Mouse (Mus musculus): Measurements from ENCODE around the gene Apoe. TPM values are rescaled to one million over a fixed set of nuclear protein-coding genes. Genes with fewer than 3 reads are reported as not detected.

Apoe gene
- total and polyA plus RNA-seq, 3 experiments: 6.2 to 16.7 (median 10.0) TPM

DNA sequence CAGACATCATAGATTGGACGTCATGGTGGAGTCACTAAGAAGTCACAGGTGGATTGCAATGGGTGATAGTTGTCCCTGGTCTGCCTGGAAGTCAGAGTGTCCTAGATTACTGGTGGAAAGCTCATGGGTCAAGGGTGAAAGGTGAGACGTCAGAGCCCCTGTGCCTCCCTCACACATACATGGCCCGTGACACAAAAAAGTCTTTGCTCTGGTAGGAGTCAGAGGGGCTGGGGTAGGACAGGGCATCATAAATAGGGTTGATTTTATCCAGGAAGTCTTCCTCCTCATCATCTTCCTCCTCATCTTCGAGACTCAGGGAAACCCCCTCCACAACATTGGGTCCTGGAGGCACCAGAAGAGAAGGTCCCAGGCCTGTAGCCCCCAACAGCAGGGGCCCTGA lies 18.4 kb upstream of the Apoe start:
- H3K4me1 ChIP-seq (ENCODE audit: control insufficient read depth in 1 of 2, insufficient read depth in 2 of 2): peaks cover 9 to 33% of the 10 kb centered on the region in 2 experiments; a peak in 3 of 4 replicates
- TF ChIP-seq GABPA (IDR thresholded peaks at IDR 0.05; ENCODE audit: insufficient replicate concordance, low read depth, low read length) (no peak), ZMIZ1 (IDR thresholded peaks at IDR 0.05; ENCODE audit: low read depth, low read length) (no peak), E2F4 (IDR thresholded peaks at IDR 0.05; ENCODE audit: insufficient replicate concordance, low read depth, low read length) (no peak), MAFK (IDR thresholded peaks at IDR 0.05; ENCODE audit: insufficient replicate concordance, low read length) (no peak), TBP (conservative IDR thresholded peaks at IDR 0.05; ENCODE audit: low read depth, low read length) (no peak), MAZ (IDR thresholded peaks at IDR 0.05; ENCODE audit: low read depth, low read length) (no peak), CHD2 (IDR thresholded peaks at IDR 0.05; ENCODE audit: low read length) (no peak), PAX5 (IDR thresholded peaks at IDR 0.05; ENCODE audit: low read length) (no peak), EP300 (IDR thresholded peaks at IDR 0.05; ENCODE audit: low read length) (no peak), SIN3A (IDR thresholded peaks at IDR 0.05; ENCODE audit: low read length) (no peak), MYC (IDR thresholded peaks at IDR 0.05; ENCODE audit: low read depth, low read length) (no peak)
- H3K9ac ChIP-seq (ENCODE audit: insufficient read depth, low read depth): no peak overlapping the region
- H3K4me3 ChIP-seq (replicated peaks in 1 of 3; ENCODE audit: low read depth in 2 of 3, low read length in 2 of 3, poor library complexity in 1 of 3): no peak overlapping the region
- H3K36me3 ChIP-seq (replicated peaks in 1 of 2; ENCODE audit: control insufficient read depth in 1 of 2, insufficient read depth in 1 of 2, low read length in 1 of 2): peaks cover 12 to 19% of the 10 kb centered on the region in 2 experiments
- H3K27ac ChIP-seq (ENCODE audit: insufficient read depth, low read depth): no peak overlapping the region
- H3K27me3 ChIP-seq (replicated peaks): no peaks in the 10 kb centered on the region
- in situ Hi-C loops (cut with MboI; ENCODE audit: low pct_ligation_motif_present, low pct_unique_long_range_greater_than_20kb, low sequenced_read_pairs): no loop called here
- H3K9me3 ChIP-seq (replicated peaks; ENCODE audit: low read length): peaks cover 9% of the 10 kb centered on the region
- H3K4me2 ChIP-seq (ENCODE audit: insufficient read depth, low read depth, poor library complexity, severe bottlenecking): no peak overlapping the region
- dilution Hi-C loops (cut with MboI; ENCODE audit: extremely low pct_ligation_motif_present, extremely low pct_unique_long_range_greater_than_20kb, low sequenced_read_pairs): no loop called here
- no peak for DNase-seq (ENCODE audit: extremely low read depth)
- peaks cover 18% of the 10 kb centered on the region for H3K79me2 ChIP-seq (replicated peaks; ENCODE audit: control insufficient read depth, extremely low read depth, insufficient read depth, poor library complexity, severe bottlenecking)

DNA sequence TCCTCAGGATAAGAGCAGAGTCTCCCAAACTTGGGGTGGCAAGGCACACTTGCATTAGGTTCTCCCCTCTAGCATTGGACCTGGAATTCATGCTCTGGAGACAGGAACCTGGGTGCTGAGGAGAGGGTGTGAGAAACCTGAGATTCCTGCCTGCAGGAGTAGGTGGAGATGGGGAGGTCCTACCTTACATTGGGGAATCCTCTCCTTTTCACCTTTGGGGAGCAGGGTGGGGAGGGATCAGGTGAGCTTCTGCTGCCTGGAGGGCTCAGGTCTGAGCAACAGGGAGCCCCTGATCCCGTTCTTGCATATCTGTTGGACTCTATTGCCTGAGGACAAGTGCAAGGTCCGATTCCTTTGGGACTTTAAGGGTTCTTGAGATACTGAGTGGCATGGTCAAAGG lies 17.8 kb upstream of the Apoe start:
- TF ChIP-seq CTCF (conservative IDR thresholded peaks at IDR 0.05 in 1 of 2, IDR thresholded peaks at IDR 0.05 in 1 of 2; ENCODE audit: low read depth in 2 of 2, low read length in 2 of 2) (no peak), ELF1 (IDR thresholded peaks at IDR 0.05; ENCODE audit: low read depth, low read length) (no peak), ZMIZ1 (IDR thresholded peaks at IDR 0.05; ENCODE audit: low read depth, low read length) (no peak), USF2 (conservative IDR thresholded peaks at IDR 0.05; ENCODE audit: low read depth, low read length) (no peak), RCOR1 (conservative IDR thresholded peaks at IDR 0.05; ENCODE audit: low read depth, low read length) (no peak), POLR2AphosphoS2 (IDR thresholded peaks at IDR 0.05; ENCODE audit: low read depth, low read length) (no peak), MEF2A (IDR thresholded peaks at IDR 0.05; ENCODE audit: borderline replicate concordance, low read depth, low read length) (no peak), SIN3A (IDR thresholded peaks at IDR 0.05; ENCODE audit: low read length) (no peak), TCF12 (IDR thresholded peaks at IDR 0.05; ENCODE audit: low read depth, low read length) (no peak), NRF1 (IDR thresholded peaks at IDR 0.05; ENCODE audit: low read depth, low read length) (no peak), MAX (IDR thresholded peaks at IDR 0.05; ENCODE audit: low read length) (no peak), ZC3H11A (IDR thresholded peaks at IDR 0.05; ENCODE audit: low read depth, low read length) (no peak), CHD2 (IDR thresholded peaks at IDR 0.05; ENCODE audit: low read length) (no peak), SMC3 (IDR thresholded peaks at IDR 0.05; ENCODE audit: low read depth, low read length) (no peak), JUND (conservative IDR thresholded peaks at IDR 0.05; ENCODE audit: low read depth, low read length) (no peak), NELFE (IDR thresholded peaks at IDR 0.05; ENCODE audit: low read depth, low read length) (no peak)
- Histone ChIP-seq H3K36me3 (replicated peaks in 1 of 2; ENCODE audit: control insufficient read depth in 1 of 2, insufficient read depth in 1 of 2, low read length in 1 of 2) (peaks cover 17 to 25% of the 10 kb centered on the region in 2 experiments), H3K4me3 (replicated peaks in 1 of 3; ENCODE audit: low read depth in 2 of 3, low read length in 2 of 3, poor library complexity in 1 of 3) (peak overlapping the region in 2 of 3 experiments; percentile 52 to 64), H3K9ac (ENCODE audit: insufficient read depth, low read depth) (peak overlapping the region; percentile 69), H3K27ac (ENCODE audit: insufficient read depth, low read depth) (peak overlapping the region; percentile 45), H3K4me2 (ENCODE audit: insufficient read depth, low read depth, poor library complexity, severe bottlenecking) (peak overlapping the region; percentile 81; the same call in 1 of the 2 replicates), H3K4me1 (ENCODE audit: control insufficient read depth in 1 of 2, insufficient read depth in 2 of 2) (peaks cover 9 to 38% of the 10 kb centered on the region in 2 experiments; a peak in 3 of 4 replicates), H3K79me2 (replicated peaks; ENCODE audit: control insufficient read depth, extremely low read depth, insufficient read depth, poor library complexity, severe bottlenecking) (peaks cover 18% of the 10 kb centered on the region), H3K27me3 (replicated peaks) (no peaks in the 10 kb centered on the region), H3K9me3 (replicated peaks; ENCODE audit: low read length) (peaks cover 9% of the 10 kb centered on the region)
- in situ Hi-C loops (cut with MboI; ENCODE audit: low pct_ligation_motif_present, low pct_unique_long_range_greater_than_20kb, low sequenced_read_pairs): no loop called here
- no peak for DNase-seq (ENCODE audit: extremely low read depth)
- dilution Hi-C loops (cut with MboI; ENCODE audit: extremely low pct_ligation_motif_present, extremely low pct_unique_long_range_greater_than_20kb, low sequenced_read_pairs): no loop called here
